Mouse (Mus musculus) T-helper 2 cell (primary cell): ENCODE data around the gene Kif17.

Experiments used
- in situ Hi-C: fragments of 300-600 bp; cut with MboI, MseI; formaldehyde crosslinking; loops from one replicate; pipeline ENCODE4 v1.15.1; 2025; ENCODE audit warnings: high pct_unique_total_duplicates

The Kif17 gene

GRCm38 (mm10) chr4:138335036-138335435, 84.8 kb downstream of the Kif17 start:
- in situ Hi-C loops, result no loop called here

- in situ Hi-C loops, result no loop called here
Measured at GRCm38 (mm10) chr4:138335648-138336047, 85.4 kb downstream of the Kif17 start.

- in situ Hi-C loops, result no loop called here
Measured at GRCm38 (mm10) chr4:138336876-138337275, 86.6 kb downstream of the Kif17 start.

GRCm38 (mm10) chr4:138337341-138337740, 87.1 kb downstream of the Kif17 start:
- in situ Hi-C loops, result no loop called here

GRCm38 (mm10) chr4:138339963-138340362, 89.7 kb downstream of the Kif17 start:
- in situ Hi-C loops, result loop anchor here (5.0 kb wide), 1 partner anchor 42 kb away; no protein-coding TSS in a partner anchor

- in situ Hi-C loops, result loop anchor here (5.0 kb wide), 1 partner anchor 41 kb away; no protein-coding TSS in a partner anchor
Measured at GRCm38 (mm10) chr4:138341393-138341792, 91.2 kb downstream of the Kif17 start.

- in situ Hi-C loops, result loop anchor here (5.0 kb wide), 1 partner anchor 40 kb away; no protein-coding TSS in a partner anchor
Measured at GRCm38 (mm10) chr4:138342048-138342447, 91.8 kb downstream of the Kif17 start.

- in situ Hi-C loops, result loop anchor here (5.0 kb wide), 1 partner anchor 40 kb away; no protein-coding TSS in a partner anchor
Measured at GRCm38 (mm10) chr4:138342778-138343177, 92.5 kb downstream of the Kif17 start.

GRCm38 (mm10) chr4:138343341-138343837, 93.2 kb downstream of the Kif17 start:
- in situ Hi-C loops, result loop anchor here (5.0 kb wide), 1 partner anchor 39 kb away; no protein-coding TSS in a partner anchor

- in situ Hi-C loops, result loop anchor here (5.0 kb wide), 1 partner anchor 37 kb away; no protein-coding TSS in a partner anchor
Measured at GRCm38 (mm10) chr4:138344891-138345545, 94.8 kb downstream of the Kif17 start.

GRCm38 (mm10) chr4:138347280-138347679, 97.0 kb downstream of the Kif17 start:
- in situ Hi-C loops, result no loop called here

GRCm38 (mm10) chr4:138348716-138349115, 98.5 kb downstream of the Kif17 start:
- in situ Hi-C loops, result no loop called here
